8 mouse cellular contexts compared by ENCODE assay signal in genomic region chr9:61373942-61374900, GRCm38 (mm10). TPM values are rescaled to one million over a fixed set of nuclear protein-coding genes. Genes with fewer than 3 reads are reported as not detected.
DNase-seq lines count a peak whose midpoint lies in the region; ATAC-seq and TF ChIP-seq lines count a peak whose summit lies in the region.

No protein-coding gene starts in this region.

- TF ChIP-seq POLR2A in liver, adult 2 months (IDR thresholded peaks at IDR 0.05; ENCODE audit: extremely low read depth, insufficient read depth, low read length): no peak

- no peak for TF ChIP-seq EP300 in lung, postnatal 0 days (IDR thresholded peaks at IDR 0.05)

- H3K4me2 ChIP-seq in embryonic facial prominence, embryonic 13.5 days: peak overlapping the region; percentile 94
- peak overlapping the region; percentile 91 for H3K4me2 ChIP-seq in hindbrain, embryonic 16.5 days (ENCODE audit: low read length)
- H3K4me2 ChIP-seq in lung, postnatal 0 days (replicated peaks; ENCODE audit: low read depth, low read length): peak overlapping the region; percentile 99

- no peak for TF ChIP-seq CTCF in liver, adult 2 months (IDR thresholded peaks at IDR 0.05; ENCODE audit: low read depth, low read length)
- TF ChIP-seq CTCF in lung, postnatal 0 days (IDR thresholded peaks at IDR 0.05): peak; percentile 42

- H3K9me3 ChIP-seq in embryonic facial prominence, embryonic 13.5 days: no peaks in the 10 kb centered on the region
- H3K9me3 ChIP-seq in hindbrain, embryonic 16.5 days (ENCODE audit: control insufficient read depth, low read length): no peaks in the 10 kb centered on the region
- no peaks in the 10 kb centered on the region for H3K9me3 ChIP-seq in lung, postnatal 0 days (ENCODE audit: low read length)

- H3K4me3 ChIP-seq in liver, adult 2 months (ENCODE audit: insufficient read depth, low read depth, low read length): peak overlapping the region; percentile 61
- peak overlapping the region; percentile 76 for H3K4me3 ChIP-seq in embryonic facial prominence, embryonic 13.5 days
- peak overlapping the region; percentile 83 for H3K4me3 ChIP-seq in hindbrain, embryonic 16.5 days (ENCODE audit: low read length)
- peak overlapping the region; percentile 75 for H3K4me3 ChIP-seq in lung, postnatal 0 days (ENCODE audit: low read depth, low read length)

- H3K27me3 ChIP-seq in liver, adult 2 months (ENCODE audit: control insufficient read depth, insufficient read depth, low read length): no peaks in the 10 kb centered on the region
- no peaks in the 10 kb centered on the region for H3K27me3 ChIP-seq in embryonic facial prominence, embryonic 13.5 days
- no peaks in the 10 kb centered on the region for H3K27me3 ChIP-seq in hindbrain, embryonic 16.5 days (replicated peaks; ENCODE audit: control insufficient read depth, insufficient read depth, low read length)
- H3K27me3 ChIP-seq in lung, postnatal 0 days (replicated peaks; ENCODE audit: insufficient read depth, low read length): no peaks in the 10 kb centered on the region

- WGBS in liver, adult 2 months: 11% methylated on average over 51 of the region's 51 CpGs
- WGBS in embryonic facial prominence, embryonic 13.5 days: under 1% methylated on average over 51 of the region's 51 CpGs
- WGBS in hindbrain, embryonic 16.5 days: 1% methylated on average over 46 of the region's 51 CpGs
- 6% methylated on average over 49 of the region's 51 CpGs for WGBS in lung, postnatal 0 days

- peaks cover 30% of the 10 kb centered on the region for H3K4me1 ChIP-seq in liver, adult 2 months (ENCODE audit: control insufficient read depth, insufficient read depth, low read length)
- peaks cover 69% of the 10 kb centered on the region for H3K4me1 ChIP-seq in embryonic facial prominence, embryonic 13.5 days
- peaks cover 67% of the 10 kb centered on the region for H3K4me1 ChIP-seq in hindbrain, embryonic 16.5 days (ENCODE audit: control insufficient read depth, insufficient read depth, low read depth, low read length)
- peaks cover 29% of the 10 kb centered on the region for H3K4me1 ChIP-seq in lung, postnatal 0 days (ENCODE audit: insufficient read depth, low read depth, low read length)

- ATAC-seq in embryonic facial prominence, embryonic 13.5 days (ENCODE audit: insufficient number of reproducible peaks, insufficient read depth, low FRiP score, low TSS enrichment, low read depth): no peak
- no peak for ATAC-seq in hindbrain, embryonic 16.5 days
- no peak for ATAC-seq in lung, postnatal 0 days

- H3K36me3 ChIP-seq in liver, adult 2 months (ENCODE audit: control insufficient read depth, insufficient read depth, low read length): no peaks in the 10 kb centered on the region
- H3K36me3 ChIP-seq in embryonic facial prominence, embryonic 13.5 days: peaks cover 21% of the 10 kb centered on the region; the same call in 1 of the 2 replicates
- H3K36me3 ChIP-seq in hindbrain, embryonic 16.5 days (ENCODE audit: control insufficient read depth, insufficient read depth, low read length): peaks cover 3% of the 10 kb centered on the region; the same call in 1 of the 2 replicates
- H3K36me3 ChIP-seq in lung, postnatal 0 days (ENCODE audit: insufficient read depth, low read length): no peaks in the 10 kb centered on the region

- peaks cover 16% of the 10 kb centered on the region; the same call in 1 of the 2 replicates for H3K79me2 ChIP-seq in liver, adult 2 months (ENCODE audit: control insufficient read depth, insufficient read depth, low read length)

- peak overlapping the region; percentile 79 for H3K9ac ChIP-seq in liver, adult 2 months (ENCODE audit: low read depth, low read length)
- H3K9ac ChIP-seq in embryonic facial prominence, embryonic 13.5 days: peak overlapping the region; percentile 99
- peak overlapping the region; percentile 96 for H3K9ac ChIP-seq in hindbrain, embryonic 16.5 days (ENCODE audit: low read depth, low read length)
- peak overlapping the region; percentile 79 for H3K9ac ChIP-seq in lung, postnatal 0 days (replicated peaks; ENCODE audit: low read depth)

- no peak for DNase-seq in liver, adult 2 months (ENCODE audit: extremely low read depth, low read depth, low spot score)
- DNase-seq in liver: no peak
- peak; percentile 26 for DNase-seq in T-cell, adult 2 months (ENCODE audit: low spot score)
- peak; percentile 63 for DNase-seq in lung, postnatal 0 days (ENCODE audit: low spot score)
- peak; percentile 46 to 48 for DNase-seq in spleen, postnatal 10 days (ENCODE audit: low spot score in 2 of 2)
- DNase-seq in layer of hippocampus, adult 18-20 months (ENCODE audit: low spot score in 2 of 2): no peak

- no peak overlapping the region for H3K27ac ChIP-seq in liver, adult 2 months (replicated peaks; ENCODE audit: insufficient read depth, low read depth, low read length)
- peak overlapping the region; percentile 96 for H3K27ac ChIP-seq in embryonic facial prominence, embryonic 13.5 days
- H3K27ac ChIP-seq in hindbrain, embryonic 16.5 days (ENCODE audit: low read depth, low read length): peak overlapping the region; percentile 92
- peak overlapping the region; percentile 91 for H3K27ac ChIP-seq in lung, postnatal 0 days (ENCODE audit: low read length)

RNA-seq across cellular contexts. Expression of gene Tle3, which starts 2.1 kb away (rescaled TPM):
- total RNA-seq in liver, adult 2 months (2014; rRNA removed): 2.4 and 2.9 TPM in 2 replicates
- 9.7 and 14.8 TPM in 2 replicates for polyA plus RNA-seq in liver, adult 2 months (2012; rRNA removed)
- polyA plus RNA-seq in embryonic facial prominence, embryonic 13.5 days (2015; fragmentation: Nextera tagmentation; extraction: Ambion mirVana): 38.9 and 39.5 TPM in 2 replicates
- polyA plus RNA-seq in hindbrain, embryonic 16.5 days (2015; fragmentation: Nextera tagmentation; extraction: Ambion mirVana): 19.5 and 23.0 TPM in 2 replicates
- 16.2 and 16.3 TPM in 2 replicates for polyA plus RNA-seq in lung, postnatal 0 days (2015; fragmentation: Nextera tagmentation; extraction: Ambion mirVana)
- 10 to 100 TPM; 58.1 to 59.7 TPM for total RNA-seq in layer of hippocampus, adult 18-20 months (2021)

Comparison
In these comparisons a context has a peak if more than half of its experiments do, and no peak if none do; other contexts are left out.
1. DNase-seq: peak in T-cell, adult 2 months (single experiment), lung, postnatal 0 days (single experiment) and spleen, postnatal 10 days (2 of 2); none in liver, adult 2 months (single experiment), liver (single experiment) and layer of hippocampus, adult 18-20 months (0 of 2).
2. Peak in every context shown above with its lines, with median percentiles within 50 percentile points of each other: H3K4me3 ChIP-seq, H3K9ac ChIP-seq and H3K4me2 ChIP-seq.